Mouse (Mus musculus) 3T3-L1 (cell line): ENCODE data around the gene Ccdc88c.

Source experiments
- DNase-seq: peaks from one replicate; pipeline ENCODE4 v3.0.0-alpha.2; 2015; ENCODE audit warnings: low read depth, low spot score

Ccdc88c gene

DNA sequence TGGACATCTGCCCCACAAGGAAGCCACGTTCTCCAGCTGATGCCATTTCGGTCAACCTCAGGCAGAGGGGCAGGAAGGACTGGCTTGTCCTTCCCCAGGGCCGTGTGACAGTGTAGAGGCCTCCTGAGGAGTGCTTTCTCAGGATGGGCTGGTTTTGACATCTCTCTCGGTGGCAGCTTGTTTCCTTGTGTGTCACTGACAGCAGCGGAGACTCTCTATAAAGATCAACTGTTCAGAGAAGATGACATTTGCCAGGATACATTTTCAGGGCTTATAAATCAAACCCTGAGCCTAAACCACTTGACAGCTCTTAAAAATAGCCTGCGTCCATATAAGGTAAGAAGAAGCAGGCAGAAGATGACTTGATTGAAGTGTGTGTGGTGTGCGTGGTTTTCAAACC lies 59.0 kb downstream of the Ccdc88c start:
- no peak for DNase-seq

GRCm38 (mm10) chr12:100967383-100967782 lies 61.5 kb downstream of the Ccdc88c start:
- no peak for DNase-seq

DNA sequence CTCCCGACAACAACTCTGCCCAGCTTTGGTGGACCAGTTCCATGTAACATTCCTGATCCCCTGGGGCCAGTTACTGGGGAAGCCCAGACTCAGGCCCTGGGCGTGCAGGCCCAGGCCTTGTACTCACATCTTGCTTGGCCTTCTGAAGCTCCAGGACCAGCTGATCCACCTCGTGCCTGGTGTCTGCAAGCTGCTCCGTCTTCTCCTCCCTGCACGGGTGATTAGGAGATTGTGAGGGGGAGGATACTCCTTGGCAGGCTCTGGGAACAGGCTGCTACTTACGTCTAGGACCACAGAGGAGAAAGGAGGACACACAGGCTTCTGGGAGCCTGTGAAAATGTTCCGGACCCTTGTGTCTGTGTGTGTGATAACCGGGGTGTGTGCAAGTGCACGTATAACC lies 62.6 kb downstream of the Ccdc88c start:
- no peak for DNase-seq

DNA sequence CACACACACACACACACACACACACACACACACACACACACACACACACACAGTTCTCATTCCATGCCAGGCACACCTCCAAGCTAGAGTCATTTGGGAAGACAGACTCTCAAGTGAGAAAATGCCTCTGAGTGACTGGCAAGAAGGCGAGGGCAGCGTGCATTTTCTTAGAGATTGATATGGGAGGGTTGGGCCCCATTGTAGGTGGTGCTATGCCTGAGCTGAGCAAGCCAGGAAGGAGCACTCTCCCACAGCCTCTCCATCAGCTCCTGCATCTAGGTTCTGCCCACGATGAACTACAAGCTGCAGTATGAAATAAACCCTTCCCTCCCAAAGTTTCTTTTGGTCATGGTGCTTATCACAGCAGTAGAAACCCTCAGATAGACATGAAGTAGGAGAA lies 63.6 kb downstream of the Ccdc88c start:
- DNase-seq: no peak

DNA sequence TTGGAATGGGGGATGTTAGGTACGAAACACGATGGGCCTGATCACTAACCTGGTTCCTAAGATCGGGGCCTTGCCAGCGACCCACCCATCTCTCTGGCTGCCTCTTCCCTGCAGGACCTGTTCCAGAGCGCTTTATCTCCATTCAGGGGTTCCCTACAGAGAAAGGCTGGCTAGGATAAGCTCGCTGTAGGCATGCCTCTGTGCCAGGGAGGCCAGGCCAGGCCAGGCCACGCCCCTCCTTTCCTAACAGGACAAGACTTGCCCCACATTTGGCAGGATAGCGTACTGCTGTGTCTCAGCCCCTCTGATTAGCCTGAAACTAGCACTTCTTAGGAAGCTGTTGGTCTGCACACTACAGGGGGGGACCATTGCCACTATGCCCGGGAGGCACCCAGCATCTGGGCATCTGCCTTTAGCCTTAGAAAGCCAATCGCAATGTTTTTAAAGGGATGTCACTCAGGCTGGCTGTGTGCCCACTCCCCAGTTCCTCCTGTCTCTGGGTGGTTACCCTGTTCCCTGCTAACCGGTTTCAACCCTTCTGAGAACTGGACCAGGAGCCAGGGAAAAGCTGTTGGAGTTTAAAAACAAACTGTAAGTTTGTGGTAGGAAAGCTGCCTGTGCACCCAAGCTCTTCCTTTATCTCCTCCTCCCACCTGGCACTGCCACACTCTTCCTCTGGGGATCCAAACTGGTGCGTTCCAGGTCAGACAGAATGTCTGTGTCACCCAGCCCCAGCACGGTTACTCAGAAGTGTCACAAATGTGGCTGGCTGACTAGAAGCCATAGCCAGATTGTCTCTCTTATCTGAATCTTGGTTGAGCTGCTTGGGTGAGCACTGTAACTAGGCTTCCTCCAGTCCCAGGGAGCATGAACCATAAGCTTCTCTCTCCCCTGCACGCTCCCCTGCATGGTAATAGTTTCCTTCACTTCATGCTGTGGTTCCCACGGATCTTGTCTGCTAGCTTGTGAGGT lies 69.9 kb downstream of the Ccdc88c start:
- DNase-seq: peak; percentile 3

DNA sequence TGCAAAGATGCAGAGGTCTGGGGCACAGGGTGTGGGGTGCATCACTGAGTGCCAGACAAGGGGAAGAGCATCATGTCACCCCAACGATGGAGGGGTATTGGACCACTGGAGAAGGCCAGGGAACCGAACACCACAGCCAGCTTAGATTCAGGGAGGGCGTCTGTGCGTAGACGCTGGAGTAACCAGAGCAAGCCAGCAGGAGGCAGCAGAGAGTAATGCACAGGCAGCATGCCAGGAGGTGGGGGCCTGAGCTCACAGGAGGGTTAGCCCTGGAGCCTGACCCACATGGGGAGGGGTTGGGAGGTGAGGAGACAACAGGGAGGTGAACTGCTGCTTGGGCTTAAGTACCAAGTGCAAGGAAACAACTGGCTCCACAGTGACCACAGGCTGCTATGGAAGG lies 70.8 kb downstream of the Ccdc88c start:
- peak; percentile 29 for DNase-seq

DNA sequence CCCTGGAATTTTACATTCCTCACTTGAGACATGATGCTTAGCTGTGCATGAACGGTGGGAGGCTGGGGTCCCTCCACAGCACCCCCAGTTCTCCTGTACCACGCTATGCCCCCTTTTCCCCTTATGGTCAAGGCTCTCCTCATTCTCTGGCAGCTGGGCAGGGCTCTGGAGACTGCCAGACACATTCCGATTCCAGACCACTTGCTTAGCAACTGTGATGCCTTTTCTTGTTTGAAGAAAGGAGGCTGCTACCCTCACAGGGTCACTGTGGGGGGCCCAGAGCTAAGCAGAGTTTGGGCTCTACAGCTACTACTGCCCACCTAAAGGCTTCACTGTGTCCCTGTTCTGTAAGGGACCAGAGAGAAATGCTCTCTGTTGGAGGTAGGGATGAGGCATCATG lies 71.6 kb downstream of the Ccdc88c start:
- no peak for DNase-seq

- DNase-seq: no peak
These were observed 72.0 kb downstream of the Ccdc88c start for GRCm38 (mm10) chr12:100956825-100957224.

- no peak for DNase-seq
These were observed 72.8 kb downstream of the Ccdc88c start for GRCm38 (mm10) chr12:100956028-100956427.

DNA sequence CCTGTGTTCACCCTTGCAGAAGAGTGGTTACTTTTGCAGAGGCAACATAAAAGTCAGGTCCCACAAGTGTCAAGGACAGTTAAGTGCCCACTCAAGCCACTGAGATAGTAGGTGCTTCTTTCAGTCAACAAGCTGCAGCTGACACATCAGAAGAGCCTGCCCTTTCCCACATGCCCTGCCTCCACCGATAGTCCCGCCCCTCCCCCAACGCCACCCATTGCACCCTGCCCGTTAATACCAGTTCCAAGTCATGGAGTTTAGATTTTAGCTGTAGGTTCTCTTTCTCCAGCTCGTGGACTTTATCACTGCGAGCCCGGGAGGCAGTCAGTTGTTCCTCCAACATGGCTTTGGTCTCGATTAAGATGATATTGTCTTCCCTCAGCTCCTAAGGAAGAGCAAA lies 74.9 kb downstream of the Ccdc88c start:
- DNase-seq: no peak

DNA sequence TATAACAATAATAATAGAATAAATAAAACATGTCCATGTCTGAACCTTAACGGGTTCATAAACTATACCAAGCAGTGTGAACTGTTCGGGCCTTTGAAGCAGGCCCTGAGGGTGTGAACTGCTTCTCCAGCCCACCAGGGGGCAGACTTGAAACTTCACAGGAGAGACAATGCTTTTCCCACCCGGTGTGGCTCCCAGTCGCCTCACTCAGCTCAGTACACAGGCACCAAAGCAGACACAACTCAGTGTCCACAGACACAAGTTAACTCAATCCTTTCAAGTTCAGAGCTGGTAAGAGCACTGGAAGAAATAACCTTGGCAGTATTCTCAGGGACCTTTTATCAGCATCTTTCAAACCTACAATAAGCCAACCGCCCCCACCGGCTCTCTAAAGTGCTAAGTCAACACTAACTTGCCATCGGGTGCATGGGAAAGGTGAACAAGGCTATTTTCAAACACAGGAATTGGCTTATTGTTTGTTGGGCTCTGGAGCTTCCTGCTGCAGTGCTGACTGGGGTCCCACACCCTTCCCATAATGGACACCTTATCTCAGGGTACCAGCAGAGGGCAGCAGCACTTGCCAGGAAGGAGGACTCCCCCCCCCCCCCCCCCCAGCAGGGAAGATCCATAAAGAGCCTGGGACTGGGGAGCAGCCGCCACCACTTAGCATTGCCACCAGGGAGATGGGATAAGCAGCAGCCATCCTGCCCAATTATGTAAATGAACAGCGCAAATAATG lies 76.5 kb downstream of the Ccdc88c start:
- peak; percentile 73 for DNase-seq

GRCm38 (mm10) chr12:100949146-100949545 lies 79.7 kb downstream of the Ccdc88c start:
- no peak for DNase-seq

- no peak for DNase-seq
These were observed 80.8 kb downstream of the Ccdc88c start for GRCm38 (mm10) chr12:100948021-100948420.

GRCm38 (mm10) chr12:100945948-100946347 lies 82.9 kb downstream of the Ccdc88c start:
- no peak for DNase-seq

DNA sequence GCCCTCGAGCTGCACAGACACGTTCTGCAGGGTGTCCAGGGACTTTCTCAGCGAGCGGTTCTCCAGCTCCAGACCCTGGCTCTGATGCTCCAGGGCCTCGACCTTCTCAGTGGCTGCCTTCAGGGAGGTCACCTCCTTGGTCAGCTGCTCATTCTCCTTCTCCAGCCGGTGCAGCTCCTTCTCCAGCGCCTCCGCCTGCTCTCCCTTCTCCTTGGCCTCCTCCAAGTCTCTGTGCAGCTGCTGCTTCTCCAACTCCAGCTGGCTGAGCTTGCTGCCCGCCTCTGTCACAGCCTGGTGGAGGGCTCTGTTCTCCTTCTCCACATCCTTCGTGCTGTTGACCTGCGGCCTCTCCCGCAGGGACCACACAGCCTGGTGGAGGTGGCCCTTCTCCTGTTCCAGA lies 83.4 kb downstream of the Ccdc88c start:
- no peak for DNase-seq

- no peak for DNase-seq
These were observed 83.9 kb downstream of the Ccdc88c start for GRCm38 (mm10) chr12:100944921-100945336.

DNA sequence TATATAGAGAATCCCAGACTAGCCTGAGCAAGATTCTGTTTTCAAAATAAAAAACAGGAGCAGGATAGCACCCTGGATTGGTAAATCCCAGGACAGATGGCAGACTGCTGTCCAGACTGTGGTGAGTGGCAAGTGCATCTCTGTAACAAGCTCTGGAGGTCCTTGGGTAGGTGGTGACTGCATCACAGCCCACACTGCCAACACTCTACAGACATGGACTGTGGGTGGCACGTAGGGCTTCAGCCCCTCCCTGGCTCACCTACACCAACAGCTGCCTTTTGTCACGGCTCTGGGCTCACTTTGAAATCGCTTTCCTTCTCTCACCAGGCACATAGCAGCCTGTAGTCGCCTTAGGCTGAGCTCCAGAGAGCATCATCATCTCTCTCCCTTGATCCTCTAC lies 85.7 kb downstream of the Ccdc88c start:
- no peak for DNase-seq

DNA sequence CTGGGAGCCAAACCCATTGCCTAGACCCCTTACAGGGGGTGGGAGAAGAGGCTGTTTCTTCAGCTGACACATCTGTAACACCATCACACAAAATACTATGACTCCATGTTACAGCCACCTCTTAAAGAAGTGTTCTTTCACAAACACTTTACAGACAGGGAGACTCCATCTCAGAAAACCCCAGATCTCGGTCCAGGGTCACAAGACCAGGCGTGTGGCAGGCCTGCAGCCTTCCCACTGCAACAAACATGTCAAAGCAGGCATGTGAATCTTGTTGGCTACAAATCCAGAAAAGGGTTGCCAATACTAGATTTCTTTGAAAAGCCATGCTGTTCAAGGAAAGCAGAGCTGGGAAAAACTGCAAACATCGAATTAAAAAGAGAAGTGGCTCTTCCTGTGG lies 87.5 kb downstream of the Ccdc88c start:
- no peak for DNase-seq

- no peak for DNase-seq
These were observed 91.2 kb downstream of the Ccdc88c start for GRCm38 (mm10) chr12:100937441-100938360.

DNA sequence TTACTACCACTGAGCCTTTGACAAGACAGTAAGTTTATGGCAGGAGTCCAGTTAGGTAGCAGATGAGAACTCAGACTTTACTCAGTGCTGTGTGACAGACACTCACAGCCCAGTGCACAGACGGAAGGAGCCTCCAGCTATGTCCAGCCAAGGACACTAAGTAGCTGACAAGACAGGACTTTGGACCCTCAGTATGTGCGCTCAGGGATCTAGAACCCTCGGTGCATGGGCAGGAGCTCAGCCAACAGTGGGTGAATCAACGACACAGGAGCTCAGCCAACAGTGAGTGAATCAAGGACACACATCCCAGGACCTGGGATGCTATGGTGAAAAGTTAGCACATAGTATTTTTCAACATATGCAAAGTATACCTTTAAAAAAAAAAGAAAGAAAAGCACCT lies 92.1 kb downstream of the Ccdc88c start:
- DNase-seq: no peak

DNA sequence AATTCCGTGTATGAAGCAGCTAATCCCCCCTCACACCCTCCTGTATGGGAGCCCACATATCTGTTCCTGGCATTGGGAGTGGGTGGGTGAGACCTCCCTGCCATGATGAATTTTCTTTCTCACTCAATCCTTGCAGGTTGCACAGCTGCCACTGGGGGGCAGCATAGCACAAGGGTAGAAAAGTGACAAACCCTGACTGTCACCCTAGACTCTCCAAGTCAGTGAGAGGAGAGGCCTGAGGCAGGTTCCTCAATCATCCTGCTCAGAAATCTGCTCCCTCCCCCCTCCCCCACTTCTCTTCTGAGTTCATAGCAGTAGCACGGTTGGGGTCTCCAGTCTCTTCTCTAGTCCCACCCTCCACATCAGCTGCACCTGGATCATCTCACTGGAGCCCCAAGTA lies 92.7 kb downstream of the Ccdc88c start:
- peak; percentile 76 for DNase-seq

DNA sequence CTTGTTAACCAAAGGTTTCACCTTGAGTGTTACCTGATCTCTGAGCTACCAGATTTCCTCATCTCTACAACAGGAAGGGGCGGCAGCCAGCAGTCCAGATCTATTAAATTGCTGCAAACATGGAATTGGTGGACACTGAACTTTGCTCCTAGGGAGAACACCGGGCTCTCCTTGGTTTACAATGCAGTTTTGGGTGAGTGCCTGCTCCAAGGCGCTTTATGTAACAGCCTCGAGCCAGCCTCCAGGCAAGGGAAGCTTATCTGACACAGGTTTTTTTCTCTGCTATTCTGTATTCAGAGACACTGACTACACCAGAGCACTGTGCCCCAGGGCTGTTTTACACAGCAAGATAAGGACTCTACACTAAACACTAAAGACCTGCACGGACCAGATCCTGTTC lies 94.1 kb downstream of the Ccdc88c start:
- no peak for DNase-seq
